In the genomic region with DNA sequence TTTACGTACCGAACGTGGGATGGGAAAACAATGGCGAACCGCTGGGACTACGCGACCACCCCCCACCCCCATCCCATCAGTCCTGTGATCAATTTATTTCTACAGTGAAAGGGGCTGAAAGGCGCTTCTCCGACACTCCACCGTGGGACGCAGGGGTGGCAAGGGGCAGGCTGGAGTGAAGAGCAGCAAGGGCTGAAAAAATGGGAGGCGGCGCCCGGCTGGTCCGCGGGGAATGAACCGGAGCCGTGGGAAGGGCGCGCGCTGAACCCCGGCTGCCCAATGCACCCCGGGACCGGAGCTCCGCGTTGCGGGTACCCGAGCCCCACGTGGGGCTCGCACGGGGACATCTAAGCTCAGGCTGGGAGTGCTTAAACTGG, we compare ENCODE assay signal across 8 mouse cellular contexts. TPM values are rescaled to one million over a fixed set of nuclear protein-coding genes. Genes with fewer than 3 reads are reported as not detected.
A peak's percentile ranks its signal among the peaks of the same experiment; 100 is the strongest.
DNase-seq lines count a peak whose midpoint lies in the region; ATAC-seq and TF ChIP-seq lines count a peak whose summit lies in the region.

No protein-coding gene starts in this region.

- peak overlapping the region; percentile 96 for H3K4me3 ChIP-seq in ES-Bruce4 (ENCODE audit: low read depth, low read length)
- peak overlapping the region; percentile 84 for H3K4me3 ChIP-seq in heart, embryonic 16.5 days (ENCODE audit: low read length)
- peak overlapping the region; percentile 52 to 58 for H3K4me3 ChIP-seq in liver, embryonic 14.5 days (ENCODE audit: insufficient read depth in 1 of 2, low read depth in 2 of 2, low read length in 2 of 2)

- no peak overlapping the region for H3K27ac ChIP-seq in ES-Bruce4 (ENCODE audit: insufficient read depth, low read length)
- peak overlapping the region; percentile 90 for H3K27ac ChIP-seq in heart, embryonic 16.5 days (ENCODE audit: low read length)
- H3K27ac ChIP-seq in liver, embryonic 14.5 days = no peak overlapping the region

- no peaks in the 10 kb centered on the region for H3K9me3 ChIP-seq in ES-Bruce4 (replicated peaks; ENCODE audit: control insufficient read depth, insufficient read depth, low read length, poor library complexity, severe bottlenecking)
- no peaks in the 10 kb centered on the region for H3K9me3 ChIP-seq in heart, embryonic 16.5 days (replicated peaks; ENCODE audit: control insufficient read depth, low read length)
- no peaks in the 10 kb centered on the region for H3K9me3 ChIP-seq in liver, embryonic 14.5 days (ENCODE audit: control insufficient read depth, low read length)

- H3K4me1 ChIP-seq in ES-Bruce4 (ENCODE audit: control insufficient read depth, insufficient read depth, low read length) = peaks cover 2% of the 10 kb centered on the region
- peaks cover 20% of the 10 kb centered on the region for H3K4me1 ChIP-seq in heart, embryonic 16.5 days (ENCODE audit: control insufficient read depth, insufficient read depth, low read length)
- peaks cover 0 to 5% of the 10 kb centered on the region in 2 experiments; a peak in 1 of 4 replicates for H3K4me1 ChIP-seq in liver, embryonic 14.5 days (replicated peaks; ENCODE audit: control insufficient read depth in 2 of 2, insufficient read depth in 2 of 2, low read length in 1 of 2)

- H3K4me2 ChIP-seq in heart, embryonic 16.5 days (ENCODE audit: low read depth, low read length) = peak overlapping the region; percentile 99
- peak overlapping the region; percentile 62 for H3K4me2 ChIP-seq in liver, embryonic 14.5 days (ENCODE audit: low read depth)

- no peak for TF ChIP-seq CTCF in ES-Bruce4 (IDR thresholded peaks at IDR 0.05; ENCODE audit: low read depth, low read length)
- TF ChIP-seq CTCF in liver, embryonic 14.5 days (IDR thresholded peaks at IDR 0.05; ENCODE audit: low read depth) = no peak

- H3K9ac ChIP-seq in ES-Bruce4 (ENCODE audit: low read depth, poor library complexity, severe bottlenecking) = peak overlapping the region; percentile 89
- peak overlapping the region; percentile 89 for H3K9ac ChIP-seq in heart, embryonic 16.5 days (ENCODE audit: low read length)
- no peak overlapping the region; the same call in 1 of the 2 replicates for H3K9ac ChIP-seq in liver, embryonic 14.5 days (replicated peaks)

- H3K36me3 ChIP-seq in ES-Bruce4 (ENCODE audit: control insufficient read depth, insufficient read depth, low read length, poor library complexity, severe bottlenecking) = no peaks in the 10 kb centered on the region
- H3K36me3 ChIP-seq in heart, embryonic 16.5 days (ENCODE audit: control insufficient read depth, insufficient read depth) = no peaks in the 10 kb centered on the region
- H3K36me3 ChIP-seq in liver, embryonic 14.5 days (replicated peaks; ENCODE audit: control insufficient read depth, insufficient read depth, low read depth) = no peaks in the 10 kb centered on the region

- no peaks in the 10 kb centered on the region for H3K27me3 ChIP-seq in ES-Bruce4 (ENCODE audit: control insufficient read depth, insufficient read depth, low read length, poor library complexity, severe bottlenecking)
- no peaks in the 10 kb centered on the region for H3K27me3 ChIP-seq in heart, embryonic 16.5 days (ENCODE audit: control insufficient read depth, insufficient read depth, low read length)
- H3K27me3 ChIP-seq in liver, embryonic 14.5 days (ENCODE audit: control insufficient read depth, insufficient read depth, low read length) = peaks cover 37% of the 10 kb centered on the region

- TF ChIP-seq POLR2A in ES-Bruce4 (IDR thresholded peaks at IDR 0.05; ENCODE audit: insufficient read depth, low read length) = no peak

- no peak for ATAC-seq in heart, embryonic 16.5 days (replicated peaks; ENCODE audit: extremely low read depth, insufficient read depth, low FRiP score)
- ATAC-seq in liver, embryonic 14.5 days (ENCODE audit: insufficient read depth) = no peak

- peak; percentile 33 to 64 for DNase-seq in adrenal gland, postnatal 36 days
- no peak for DNase-seq in adrenal gland, postnatal 4 days (ENCODE audit: low spot score in 2 of 2)
- DNase-seq in liver, embryonic 14.5 days (ENCODE audit: low read depth in 3 of 3, low spot score in 3 of 3) = no peak
- peak; percentile 67 for DNase-seq in testis, postnatal 10 days (ENCODE audit: low spot score)
- no peak for DNase-seq in gastrocnemius, postnatal 25 days
- DNase-seq in spleen, postnatal 36 days (ENCODE audit: low spot score in 2 of 2) = no peak

- 0% methylated on average over 31 of the region's 31 CpGs for WGBS in heart, embryonic 16.5 days
- 1% methylated on average over 31 of the region's 31 CpGs for WGBS in liver, embryonic 14.5 days (ENCODE audit: insufficient replicate concordance)

- no peak for TF ChIP-seq EP300 in ES-Bruce4 (IDR thresholded peaks at IDR 0.05; ENCODE audit: insufficient read depth, low read depth, low read length)
- TF ChIP-seq EP300 in liver, embryonic 14.5 days (IDR thresholded peaks at IDR 0.05; ENCODE audit: low read depth) = no peak

RNA-seq across cellular contexts. Expression of gene Sox13, which starts 1.0 kb away (rescaled TPM):
- total RNA-seq in adrenal gland, postnatal 36 days (2021) = 10 to 100 TPM; 12.6 to 17.5 TPM
- total RNA-seq in adrenal gland, postnatal 4 days (2021) = 10 to 100 TPM; 26.0 to 35.2 TPM
- 22.8 and 25.0 TPM in 2 replicates for polyA plus RNA-seq in ES-Bruce4 (2011; ENCODE audit: insufficient read depth, insufficient read length, low read depth, missing spikeins)
- 4.3 and 5.8 TPM in 2 replicates for polyA plus RNA-seq in heart, embryonic 16.5 days (2015; fragmentation: Nextera tagmentation; extraction: Ambion mirVana)
- 4.9 and 6.1 TPM in 2 replicates for polyA plus RNA-seq in liver, embryonic 14.5 days (2012; rRNA removed)
- polyA plus RNA-seq in liver, embryonic 14.5 days (2014; fragmentation: Nextera tagmentation; extraction: Ambion mirVana) = 1.1 and 1.6 TPM in 2 replicates
- 1 to 10 TPM; 7.8 to 8.0 TPM for total RNA-seq in gastrocnemius, postnatal 25 days (2021)

RNA-seq across cellular contexts. Expression of gene Etnk2, which starts 59.8 kb away (rescaled TPM):
- 10 to 100 TPM in 1 of 2 experiments, 1 to 10 TPM in 1; 4.6 to 24.7 TPM for total RNA-seq in adrenal gland, postnatal 36 days (2021)
- total RNA-seq in adrenal gland, postnatal 4 days (2021) = 10 to 100 TPM in 1 of 2 experiments, 1 to 10 TPM in 1; 8.1 to 12.1 TPM
- polyA plus RNA-seq in ES-Bruce4 (2011; ENCODE audit: insufficient read depth, insufficient read length, low read depth, missing spikeins) = 3.3 and 3.4 TPM in 2 replicates
- polyA plus RNA-seq in heart, embryonic 16.5 days (2015; fragmentation: Nextera tagmentation; extraction: Ambion mirVana) = 1.7 and 2.1 TPM in 2 replicates
- 3.4 and 3.7 TPM in 2 replicates for polyA plus RNA-seq in liver, embryonic 14.5 days (2012; rRNA removed)
- 4.9 and 5.5 TPM in 2 replicates for polyA plus RNA-seq in liver, embryonic 14.5 days (2014; fragmentation: Nextera tagmentation; extraction: Ambion mirVana)
- under 1 TPM in 1 of 2 experiments, not detected in 1; 0.13 TPM for total RNA-seq in gastrocnemius, postnatal 25 days (2021)

Comparison
In these comparisons a context has a peak if more than half of its experiments do, and no peak if none do; other contexts are left out.
1. DNase-seq: peak in adrenal gland, postnatal 36 days (2 of 2) and testis, postnatal 10 days (single experiment); none in adrenal gland, postnatal 4 days (0 of 2), liver, embryonic 14.5 days (0 of 3), gastrocnemius, postnatal 25 days (single experiment) and spleen, postnatal 36 days (0 of 2).
2. RNA of gene Etnk2, which starts 59.8 kb away (total RNA-seq): 4.6 to 24.7 TPM in adrenal gland, postnatal 36 days and 8.1 to 12.1 TPM in adrenal gland, postnatal 4 days; 0.13 TPM in gastrocnemius, postnatal 25 days; every median in the first group is over 4 times any median in the second.
3. Peak in every context shown above with its lines, with median percentiles within 50 percentile points of each other: H3K4me3 ChIP-seq.